Mouse (Mus musculus) myocyte (in vitro differentiated cells): ENCODE measurements around the gene Camta1. TPM values are rescaled to one million over a fixed set of nuclear protein-coding genes. Genes with fewer than 3 reads are reported as not detected.

Experiments
- H3K27me3 ChIP-seq: one replicate; pipeline ENCODE4 v1.6.1; 2011; ENCODE audit not compliant: control insufficient read depth, insufficient read depth, insufficient read length
- H3K36me3 ChIP-seq: one replicate; pipeline ENCODE4 v1.6.1; 2011; ENCODE audit not compliant: control insufficient read depth, insufficient read depth
- H3K4me2 ChIP-seq: one replicate; pipeline ENCODE4 v1.6.1; 2011; ENCODE audit warnings: low read depth, control low read depth
- H3K4me3 ChIP-seq: one replicate; pipeline ENCODE4 v1.5.1; 2011; ENCODE audit warnings: mild to moderate bottlenecking, control low read depth, moderate library complexity
- H3K79me2 ChIP-seq: one replicate; pipeline ENCODE4 v1.6.1; 2011; ENCODE audit not compliant: control insufficient read depth, insufficient read depth
- H3ac ChIP-seq: one replicate; pipeline ENCODE4 v1.6.1; 2011; ENCODE audit not compliant: control insufficient read depth, insufficient read length
- CEBPB ChIP-seq: IDR thresholded peaks from 2 replicates; pipeline ENCODE4 v1.6.1; 2011; ENCODE audit warnings: mild to moderate bottlenecking, moderate library complexity; ENCODE audit not compliant: poor library complexity, insufficient read depth, severe bottlenecking
- E2F4 ChIP-seq: IDR thresholded peaks from one replicate; pipeline ENCODE4 v1.6.1; 2011; ENCODE audit warnings: mild to moderate bottlenecking, control low read depth, moderate library complexity; ENCODE audit not compliant: insufficient read depth
- MAX ChIP-seq: IDR thresholded peaks from one replicate; pipeline ENCODE4 v1.6.1; 2011; ENCODE audit warnings: low read depth, mild to moderate bottlenecking, control low read depth
- MYOD1 ChIP-seq, 3 experiments: IDR thresholded peaks; one replicate each; pipeline ENCODE4 v1.6.1; 2011; ENCODE audit warnings: control low read depth in 2 of 3, low read depth in 2 of 3, mild to moderate bottlenecking in 2 of 3, moderate library complexity in 1 of 3; ENCODE audit not compliant: insufficient read length in 2 of 3, control insufficient read depth in 1 of 3
- MYOG ChIP-seq, 3 experiments: IDR thresholded peaks; one replicate each; pipeline ENCODE4 v1.6.1; 2011; ENCODE audit warnings: control low read depth in 2 of 3, low read depth in 2 of 3, mild to moderate bottlenecking in 2 of 3; ENCODE audit not compliant: insufficient read length in 2 of 3, control insufficient read depth in 1 of 3, insufficient read depth in 1 of 3
- POLR2A ChIP-seq: IDR thresholded peaks from one replicate; pipeline ENCODE4 v1.6.1; 2011; ENCODE audit warnings: low read depth, mild to moderate bottlenecking, control low read depth, moderate library complexity; ENCODE audit not compliant: insufficient read length
- POLR2AphosphoS2 ChIP-seq: IDR thresholded peaks from one replicate; pipeline ENCODE4 v1.6.1; 2011; ENCODE audit warnings: low read depth, control low read depth; ENCODE audit not compliant: insufficient read length
- REST ChIP-seq: IDR thresholded peaks from one replicate; pipeline ENCODE4 v1.6.1; 2011; ENCODE audit warnings: mild to moderate bottlenecking, control low read depth, moderate library complexity; ENCODE audit not compliant: insufficient read depth, insufficient read length
- SRF ChIP-seq: IDR thresholded peaks from one replicate; pipeline ENCODE4 v1.6.1; 2011; ENCODE audit warnings: low read depth; ENCODE audit not compliant: control insufficient read depth, insufficient read length
- TCF12 ChIP-seq: IDR thresholded peaks from one replicate; pipeline ENCODE4 v1.6.1; 2011; ENCODE audit warnings: mild to moderate bottlenecking, control low read depth; ENCODE audit not compliant: poor library complexity, insufficient read depth, severe bottlenecking
- TCF3 ChIP-seq: IDR thresholded peaks from one replicate; pipeline ENCODE4 v1.6.1; 2011; ENCODE audit warnings: low read depth, control low read depth; ENCODE audit not compliant: insufficient read length
- USF1 ChIP-seq: IDR thresholded peaks from one replicate; pipeline ENCODE4 v1.6.1; 2011; ENCODE audit warnings: low read depth, mild to moderate bottlenecking, control low read depth, moderate library complexity
- polyA plus RNA-seq: library from polyadenylated mRNA; unstranded; fragments of >200 nt; fragmentation: generic; extraction: Trizol; gene quantifications from one replicate; pipeline ENCODE4 v1.2.1, GENCODE M21; 2012; ENCODE audit warnings: missing spikeins

Gene Camta1
- polyA plus RNA-seq, 1 experiment, result 40.6 TPM

- Histone ChIP-seq H3K36me3 (no peaks in the 10 kb centered on the region), H3K4me2 (no peak overlapping the region), H3K79me2 (no peaks in the 10 kb centered on the region), H3ac (no peak overlapping the region), H3K27me3 (peaks cover 5% of the 10 kb centered on the region), H3K4me3 (no peak overlapping the region)
- TF ChIP-seq REST (no peak), POLR2A (no peak), MYOG (IDR thresholded peaks at IDR 0.05; ENCODE audit: control insufficient read depth in 1 of 3, insufficient read depth in 1 of 3, insufficient read length in 2 of 3, low read depth in 2 of 3) (no peak), CEBPB (no peak), MYOD1 (IDR thresholded peaks at IDR 0.05; ENCODE audit: control insufficient read depth in 1 of 3, insufficient read length in 2 of 3, low read depth in 2 of 3) (no peak)
Measured at GRCm38 (mm10) chr4:151630231-151630630, 231.4 kb downstream of the Camta1 start.

- Histone ChIP-seq H3K36me3 (no peaks in the 10 kb centered on the region), H3ac (no peak overlapping the region), H3K79me2 (no peaks in the 10 kb centered on the region), H3K4me3 (no peak overlapping the region), H3K4me2 (no peak overlapping the region), H3K27me3 (no peaks in the 10 kb centered on the region)
- TF ChIP-seq TCF12, result no peak
- TF ChIP-seq E2F4, result no peak
- TF ChIP-seq MAX, result no peak
- TF ChIP-seq MYOG (IDR thresholded peaks at IDR 0.05; ENCODE audit: control insufficient read depth in 1 of 3, insufficient read depth in 1 of 3, insufficient read length in 2 of 3, low read depth in 2 of 3), result no peak
- TF ChIP-seq CEBPB, result no peak
- no peak for TF ChIP-seq POLR2AphosphoS2
- TF ChIP-seq SRF, result no peak
- no peak for TF ChIP-seq TCF3
- TF ChIP-seq MYOD1 (IDR thresholded peaks at IDR 0.05; ENCODE audit: control insufficient read depth in 1 of 3, insufficient read length in 2 of 3, low read depth in 2 of 3), result no peak
- no peak for TF ChIP-seq POLR2A
- no peak for TF ChIP-seq USF1
- TF ChIP-seq REST, result no peak
Measured at GRCm38 (mm10) chr4:151619541-151620016, 242.1 kb downstream of the Camta1 start.

GRCm38 (mm10) chr4:151618420-151619310 is 243.0 kb downstream of the Camta1 start:
- Histone ChIP-seq H3K4me2 (no peak overlapping the region), H3K36me3 (no peaks in the 10 kb centered on the region), H3K27me3 (no peaks in the 10 kb centered on the region), H3ac (no peak overlapping the region), H3K79me2 (no peaks in the 10 kb centered on the region), H3K4me3 (no peak overlapping the region)
- TF ChIP-seq MYOG (IDR thresholded peaks at IDR 0.05; ENCODE audit: control insufficient read depth in 1 of 3, insufficient read depth in 1 of 3, insufficient read length in 2 of 3, low read depth in 2 of 3) (no peak), MYOD1 (IDR thresholded peaks at IDR 0.05; ENCODE audit: control insufficient read depth in 1 of 3, insufficient read length in 2 of 3, low read depth in 2 of 3) (no peak), CEBPB (no peak), TCF3 (no peak)

GRCm38 (mm10) chr4:151611621-151612020 is 250.1 kb downstream of the Camta1 start:
- Histone ChIP-seq H3K27me3 (no peaks in the 10 kb centered on the region), H3ac (no peak overlapping the region), H3K4me2 (no peak overlapping the region), H3K4me3 (no peak overlapping the region), H3K79me2 (no peaks in the 10 kb centered on the region), H3K36me3 (no peaks in the 10 kb centered on the region)
- TF ChIP-seq MAX, result no peak
- no peak for TF ChIP-seq TCF12
- no peak for TF ChIP-seq USF1
- no peak for TF ChIP-seq SRF
- no peak for TF ChIP-seq E2F4

- no peak overlapping the region for H3ac ChIP-seq
- no peaks in the 10 kb centered on the region for H3K36me3 ChIP-seq
- no peak overlapping the region for H3K4me3 ChIP-seq
- no peaks in the 10 kb centered on the region for H3K79me2 ChIP-seq
- H3K27me3 ChIP-seq, result no peaks in the 10 kb centered on the region
- H3K4me2 ChIP-seq, result no peak overlapping the region
- TF ChIP-seq SRF, result no peak
- no peak for TF ChIP-seq TCF3
- no peak for TF ChIP-seq USF1
Measured at GRCm38 (mm10) chr4:151610266-151610665, 251.4 kb downstream of the Camta1 start.
